Mouse (Mus musculus) ES-E14 (cell line): Measurements from ENCODE around the gene Ripply1.

Source experiments
- CHD2 ChIP-seq: IDR thresholded peaks from 2 replicates; pipeline ENCODE4 v1.6.1; 2014; ENCODE audit warnings: mild to moderate bottlenecking, low read depth, low read length, inconsistent platforms
- HCFC1 ChIP-seq: IDR thresholded peaks from 2 replicates; pipeline ENCODE4 v1.6.1; 2012; ENCODE audit warnings: low read length, inconsistent platforms, borderline replicate concordance; ENCODE audit not compliant: insufficient read depth
- MAFK ChIP-seq: IDR thresholded peaks from 2 replicates; pipeline ENCODE4 v1.6.1; 2014; ENCODE audit warnings: mild to moderate bottlenecking, low read depth, low read length, inconsistent platforms; ENCODE audit not compliant: insufficient read depth
- ZC3H11A ChIP-seq: IDR thresholded peaks from 2 replicates; pipeline ENCODE4 v1.6.1; 2012; ENCODE audit warnings: low read depth, mild to moderate bottlenecking, inconsistent platforms, low read length, borderline replicate concordance
- ZNF384 ChIP-seq: IDR thresholded peaks from 2 replicates; pipeline ENCODE4 v1.6.1; 2012; ENCODE audit warnings: low read depth, low read length, inconsistent platforms

DNA sequence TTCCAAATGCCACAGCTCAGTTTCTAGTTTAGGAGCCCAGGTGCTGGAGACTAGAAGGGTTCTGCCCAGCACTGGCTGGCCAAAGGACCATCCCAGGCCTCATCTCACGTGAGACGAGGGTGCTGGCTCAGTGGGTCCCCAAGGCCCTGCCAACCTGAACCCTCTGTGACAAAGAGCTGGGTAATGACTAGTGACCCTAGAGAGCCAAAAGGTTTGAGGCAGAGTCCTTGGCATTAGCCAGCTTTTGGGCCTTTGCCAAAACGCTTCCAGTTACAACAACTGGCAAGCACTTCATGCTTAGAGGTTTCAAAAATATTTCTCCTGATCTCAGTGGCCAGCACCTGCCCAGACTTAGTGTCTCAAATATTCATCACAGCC is 881 bp upstream of the Ripply1 start:
- TF ChIP-seq MAFK (no peak), ZNF384 (no peak), ZC3H11A (no peak), CHD2 (no peak), HCFC1 (no peak)
